Mouse (Mus musculus) liver, embryonic 15.5 days (tissue): ENCODE measurements around the gene Wdr66. TPM values are rescaled to one million over a fixed set of nuclear protein-coding genes. Genes with fewer than 3 reads are reported as not detected.

Source experiments
- ATAC-seq: fragments of 200-750 bp; cut with Nextera tagmentation; 2 replicates; pipeline ENCODE4 v1.8.0; 2017; ENCODE audit warnings: moderate number of reproducible peaks, mild to moderate bottlenecking, moderate library complexity; ENCODE audit not compliant: insufficient read depth
- H3K27ac ChIP-seq: fragments of 300-500 bp; sonication (generic); replicated peaks from 2 replicates; pipeline ENCODE4 v1.5.1; 2015; ENCODE audit warnings: mild to moderate bottlenecking, inconsistent platforms
- H3K27me3 ChIP-seq: fragments of 300-500 bp; sonication (generic); 2 replicates; pipeline ENCODE4 v1.6.1; 2015; ENCODE audit warnings: mild to moderate bottlenecking, inconsistent platforms
- H3K36me3 ChIP-seq: fragments of 300-500 bp; sonication (generic); replicated peaks from 2 replicates; pipeline ENCODE4 v1.6.1; 2015; ENCODE audit warnings: moderate library complexity, mild to moderate bottlenecking, inconsistent platforms
- H3K4me1 ChIP-seq: fragments of 300-500 bp; sonication (generic); replicated peaks from 2 replicates; pipeline ENCODE4 v1.6.1; 2015; ENCODE audit warnings: inconsistent platforms
- H3K4me2 ChIP-seq: fragments of 300-500 bp; sonication (generic); 2 replicates; pipeline ENCODE4 v1.6.1; 2015; ENCODE audit warnings: moderate library complexity, mild to moderate bottlenecking, inconsistent platforms
- H3K4me3 ChIP-seq: fragments of 300-500 bp; sonication (generic); replicated peaks from 2 replicates; pipeline ENCODE4 v1.5.1; 2015; ENCODE audit warnings: mild to moderate bottlenecking, inconsistent platforms
- H3K9ac ChIP-seq: fragments of 300-500 bp; sonication (generic); 2 replicates; pipeline ENCODE4 v1.6.1; 2015; ENCODE audit warnings: moderate library complexity, mild to moderate bottlenecking, inconsistent platforms
- H3K9me3 ChIP-seq: fragments of 300-500 bp; sonication (generic); replicated peaks from 2 replicates; pipeline ENCODE4 v1.6.1; 2016; ENCODE audit warnings: inconsistent platforms
- WGBS: fragments of 180-500 bp; shearing (Covaris S2); methylation state at CpG from one replicate; pipeline ENCODE4 v1.1.7; 2015; ENCODE audit warnings: mixed read lengths; ENCODE audit not compliant: insufficient replicate concordance; 5-methylcytosine and 5-hydroxymethylcytosine counted together
- polyA plus RNA-seq: library from polyadenylated mRNA; unstranded; fragments of >200 nt; fragmentation: Nextera tagmentation; extraction: Ambion mirVana; gene quantifications from 2 replicates; pipeline ENCODE4 v1.2.1, GENCODE M21; 2015

Wdr66 gene
- polyA plus RNA-seq, 1 experiment from 2014 or later: 0.14 TPM

DNA sequence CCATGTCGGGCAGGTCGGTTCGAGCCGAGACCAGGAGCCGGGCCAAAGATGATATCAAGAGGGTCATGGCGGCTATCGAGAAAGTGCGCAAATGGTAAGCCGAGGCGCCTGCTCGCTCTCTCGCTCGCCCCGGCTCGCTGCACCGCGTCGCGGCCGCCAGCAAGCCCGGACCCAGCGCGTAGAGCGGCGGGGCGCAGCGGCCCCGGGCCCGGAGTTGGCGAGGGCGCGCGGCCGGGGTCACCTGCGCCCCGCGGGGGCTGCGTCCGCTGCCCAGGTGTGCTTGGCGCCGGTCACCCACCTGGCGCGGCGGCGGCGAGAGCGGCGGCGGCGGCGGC is 92.7 kb downstream of the Wdr66 start:
- peak; percentile 32 for ATAC-seq
- H3K4me1 ChIP-seq: peaks cover 46% of the 10 kb centered on the region
- WGBS: under 1% methylated on average over 45 of the region's 51 CpGs

DNA sequence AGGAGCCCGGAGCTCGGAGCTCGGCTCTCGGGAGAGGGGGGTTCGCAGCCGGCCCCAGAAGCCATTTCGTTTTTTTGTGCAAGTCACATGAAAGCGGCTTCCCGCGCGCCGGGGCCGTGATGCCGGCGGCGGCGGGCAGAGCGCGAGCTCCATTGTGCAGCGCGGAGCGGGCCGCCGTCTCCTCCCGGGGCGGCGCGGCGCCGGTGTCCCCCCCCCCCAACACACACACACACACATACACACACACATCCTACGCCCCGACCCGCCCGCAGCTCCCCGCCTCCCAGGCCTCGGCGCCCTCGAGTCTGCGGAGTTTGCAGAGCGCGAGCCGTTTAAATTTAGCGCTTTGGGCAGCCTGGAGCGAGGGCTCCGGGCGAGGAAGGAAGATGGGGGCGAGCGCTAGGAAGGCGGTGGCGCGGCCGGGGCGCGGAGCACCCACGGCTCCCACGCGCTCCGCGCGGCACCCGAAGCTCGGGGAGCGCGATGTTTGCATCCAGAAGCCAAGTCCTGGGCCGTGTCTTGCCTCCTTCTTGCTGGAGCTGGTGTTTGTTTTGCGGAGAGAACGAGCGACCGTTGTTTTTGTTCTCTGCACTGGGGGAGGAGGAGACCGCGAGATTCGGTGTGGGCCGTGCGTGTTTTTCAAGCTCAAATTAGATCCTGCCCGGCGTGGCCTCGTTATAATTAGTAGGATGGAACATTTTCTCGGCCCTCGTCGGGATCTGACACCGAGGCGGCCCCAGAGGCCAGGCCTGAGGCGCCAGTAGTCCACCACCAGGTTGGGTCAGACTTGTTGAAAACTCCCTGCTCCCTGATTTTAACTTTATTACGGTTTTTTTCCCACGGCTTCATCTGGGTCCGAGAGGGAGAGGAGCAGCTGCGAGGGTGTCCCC is 93.3 kb downstream of the Wdr66 start:
- H3K4me1 ChIP-seq: peaks cover 48% of the 10 kb centered on the region
- no peaks in the 10 kb centered on the region for H3K36me3 ChIP-seq
- peak overlapping the region; percentile 84 for H3K27ac ChIP-seq
- H3K4me3 ChIP-seq: peak overlapping the region; percentile 89
- H3K4me2 ChIP-seq: peak overlapping the region; percentile 97
- H3K9me3 ChIP-seq: no peaks in the 10 kb centered on the region
- no peaks in the 10 kb centered on the region for H3K27me3 ChIP-seq
- peak overlapping the region; percentile 85 for H3K9ac ChIP-seq
- under 1% methylated on average over 75 of the region's 87 CpGs for WGBS
- peak; percentile 32 for ATAC-seq

More for the DNA sequence above, 92.7 kb downstream of the Wdr66 start:
- Histone ChIP-seq H3K36me3 (no peaks in the 10 kb centered on the region), H3K27ac (peak overlapping the region; percentile 84), H3K9me3 (no peaks in the 10 kb centered on the region), H3K27me3 (no peaks in the 10 kb centered on the region), H3K9ac (peak overlapping the region; percentile 85), H3K4me2 (peak overlapping the region; percentile 97), H3K4me3 (peak overlapping the region; percentile 89)

DNA sequence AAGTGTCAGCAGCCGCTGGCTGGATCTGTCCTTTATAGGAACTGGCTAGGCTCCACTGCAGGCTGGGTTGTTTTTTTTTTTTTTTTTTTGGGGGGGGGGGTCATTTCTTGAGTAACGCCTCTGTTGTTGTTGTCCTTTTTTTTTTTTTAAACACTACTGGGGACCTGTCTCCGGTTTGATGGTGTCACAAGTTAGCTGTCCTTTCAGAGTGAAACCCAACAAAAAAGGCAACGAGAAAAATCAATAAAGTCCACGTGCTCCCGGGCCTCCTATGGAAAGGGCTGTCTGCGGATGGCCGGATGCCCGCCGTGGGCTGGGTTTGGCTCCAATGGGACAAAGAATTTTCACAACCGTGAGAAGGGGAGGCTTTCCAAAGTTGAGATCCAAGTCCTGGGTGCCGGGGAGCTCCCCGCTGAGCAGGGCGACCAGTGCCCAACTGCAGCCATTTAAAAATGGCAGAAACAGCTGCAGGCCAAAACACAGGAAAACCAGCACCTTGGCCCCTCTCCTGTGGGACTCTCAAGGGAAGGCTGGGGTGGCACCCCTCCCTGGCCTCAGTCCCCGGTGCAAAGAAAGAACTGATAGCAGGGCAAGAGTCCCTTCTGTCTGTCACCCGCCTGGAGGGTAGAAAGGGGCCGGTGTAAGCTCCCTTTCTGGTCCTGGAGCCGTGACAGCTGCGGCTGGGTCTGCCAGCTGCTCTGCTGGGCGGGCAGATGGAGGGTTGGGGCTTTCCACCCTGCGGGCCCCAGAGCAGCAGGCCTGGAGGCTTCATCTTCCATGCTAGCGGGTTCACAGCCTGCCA is 94.2 kb downstream of the Wdr66 start:
- ATAC-seq: peak; percentile 11; the same call in 1 of the 2 replicates
- 2% methylated on average over 22 of the region's 22 CpGs for WGBS
- H3K27ac ChIP-seq: peak overlapping the region; percentile 84

DNA sequence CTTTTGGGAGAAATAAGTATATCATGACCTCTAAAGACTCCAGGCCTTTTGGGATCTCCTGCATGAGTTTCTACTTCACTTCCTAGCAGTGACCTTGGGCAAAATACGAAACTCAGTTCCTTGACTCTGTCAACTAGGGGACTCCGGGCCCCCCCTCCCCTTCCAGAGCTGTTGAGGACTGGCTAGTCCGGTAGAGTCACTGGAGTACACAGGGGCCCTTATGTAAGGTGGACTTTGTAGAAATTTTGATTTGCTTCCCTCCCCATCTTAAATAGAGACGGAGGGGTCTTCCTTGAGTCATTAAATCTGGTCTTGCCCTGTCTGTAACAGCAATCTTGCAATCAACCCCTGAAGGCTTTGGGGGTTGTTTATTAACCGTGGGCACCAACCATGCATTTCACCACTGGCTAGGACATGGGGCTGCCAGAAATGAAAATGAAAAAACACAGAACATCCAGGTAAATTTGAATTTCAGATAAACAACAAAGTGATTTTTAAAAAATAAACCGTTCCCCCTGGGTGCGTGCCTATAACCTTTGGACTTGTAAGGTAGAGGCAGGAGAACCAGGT is 94.9 kb downstream of the Wdr66 start:
- Histone ChIP-seq H3K9me3 (no peaks in the 10 kb centered on the region), H3K27me3 (no peaks in the 10 kb centered on the region), H3K4me3 (peak overlapping the region; percentile 89), H3K9ac (no peak overlapping the region), H3K4me2 (peak overlapping the region; percentile 97), H3K36me3 (0 out of 2 replicates have a peak, but pooled peaks cover 2% of the 10 kb centered on the region), H3K27ac (peak overlapping the region; percentile 84), H3K4me1 (peaks cover 52% of the 10 kb centered on the region)
- no peak for ATAC-seq
- WGBS: 73% methylated on average over 7 of the region's 7 CpGs

More for the DNA sequence above, 94.2 kb downstream of the Wdr66 start:
- Histone ChIP-seq H3K36me3 (no peaks in the 10 kb centered on the region), H3K4me2 (peak overlapping the region; percentile 97), H3K27me3 (no peaks in the 10 kb centered on the region), H3K4me3 (peak overlapping the region; percentile 89), H3K9ac (peak overlapping the region; percentile 85), H3K4me1 (peaks cover 52% of the 10 kb centered on the region), H3K9me3 (no peaks in the 10 kb centered on the region)

DNA sequence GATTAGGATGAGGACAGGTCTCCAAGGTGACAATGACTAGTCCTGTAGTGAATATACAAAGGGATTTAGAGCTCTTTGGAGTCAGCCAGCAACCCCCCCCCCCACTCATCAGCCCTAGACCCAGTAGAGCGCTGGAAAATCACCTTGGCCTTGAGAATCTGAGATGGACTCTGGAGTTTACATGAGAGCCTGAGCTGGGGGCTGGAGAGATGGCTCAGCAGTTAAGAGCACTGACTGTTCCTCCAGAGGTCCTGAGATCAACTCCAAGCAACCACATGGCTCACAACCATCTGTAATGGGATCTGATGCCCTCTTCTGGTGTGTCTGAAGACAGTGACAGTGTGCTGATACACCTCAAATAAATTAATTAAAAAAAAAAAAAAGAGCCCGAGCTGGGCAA is 96.1 kb downstream of the Wdr66 start:
- H3K36me3 ChIP-seq: peaks cover 8% of the 10 kb centered on the region; the same call in 1 of the 2 replicates
- H3K9me3 ChIP-seq: no peaks in the 10 kb centered on the region
- H3K27ac ChIP-seq: no peak overlapping the region
- H3K4me3 ChIP-seq: no peak overlapping the region
- no peak overlapping the region for H3K9ac ChIP-seq
- H3K4me1 ChIP-seq: peaks cover 52% of the 10 kb centered on the region
- H3K27me3 ChIP-seq: no peaks in the 10 kb centered on the region
- WGBS: 61% methylated on average over 2 of the region's 2 CpGs
- ATAC-seq: no peak
- no peak overlapping the region for H3K4me2 ChIP-seq

DNA sequence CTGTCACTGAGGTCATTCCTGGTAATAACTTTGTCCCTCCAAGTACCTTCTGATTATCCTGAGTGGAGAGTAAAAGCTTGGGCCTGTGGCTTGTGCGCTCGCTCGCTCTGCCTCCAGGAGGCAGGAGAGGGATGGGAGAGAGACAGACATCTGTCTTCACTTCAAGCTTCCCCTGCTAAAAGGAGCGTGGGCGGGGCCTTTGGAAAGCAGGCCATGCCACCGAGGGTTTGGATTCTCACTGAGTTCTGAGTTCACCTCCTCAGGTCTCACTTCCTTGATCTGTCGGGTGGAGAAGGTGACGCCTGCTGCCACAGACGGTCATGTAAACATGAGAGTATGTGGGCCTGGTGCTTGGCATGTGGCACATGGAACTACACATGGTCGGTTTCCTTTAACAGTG is 98.5 kb downstream of the Wdr66 start:
- Histone ChIP-seq H3K4me3 (no peak overlapping the region), H3K27ac (no peak overlapping the region), H3K4me1 (peaks cover 38% of the 10 kb centered on the region), H3K36me3 (peaks cover 18% of the 10 kb centered on the region; the same call in 1 of the 2 replicates), H3K4me2 (no peak overlapping the region), H3K27me3 (no peaks in the 10 kb centered on the region), H3K9me3 (no peaks in the 10 kb centered on the region), H3K9ac (no peak overlapping the region)
- 45% methylated on average over 10 of the region's 10 CpGs for WGBS
- ATAC-seq: no peak

DNA sequence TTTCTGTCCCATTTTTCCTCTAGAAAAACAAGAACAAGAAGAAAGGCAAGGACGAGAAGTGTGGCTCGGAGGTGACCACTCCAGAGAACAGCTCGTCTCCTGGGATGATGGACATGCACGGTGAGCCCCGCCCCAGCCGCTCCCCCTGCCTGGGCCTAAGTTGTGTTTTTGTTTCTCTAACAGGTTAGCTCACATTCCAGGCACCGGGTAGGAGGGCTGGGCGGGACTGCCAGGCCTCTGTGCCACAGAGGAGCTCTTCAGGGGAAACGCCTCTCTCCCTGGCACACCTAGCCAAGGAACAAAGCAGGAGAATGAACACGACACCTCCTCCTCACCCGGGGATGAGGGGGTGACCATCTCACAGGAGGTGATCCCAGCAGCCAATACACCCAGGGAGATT is 104.0 kb downstream of the Wdr66 start:
- Histone ChIP-seq H3K27ac (no peak overlapping the region), H3K36me3 (peaks cover 67% of the 10 kb centered on the region), H3K4me1 (no peaks in the 10 kb centered on the region), H3K4me3 (no peak overlapping the region), H3K4me2 (no peak overlapping the region), H3K9me3 (no peaks in the 10 kb centered on the region), H3K9ac (no peak overlapping the region), H3K27me3 (no peaks in the 10 kb centered on the region)
- ATAC-seq: no peak
- WGBS: 72% methylated on average over 11 of the region's 11 CpGs

DNA sequence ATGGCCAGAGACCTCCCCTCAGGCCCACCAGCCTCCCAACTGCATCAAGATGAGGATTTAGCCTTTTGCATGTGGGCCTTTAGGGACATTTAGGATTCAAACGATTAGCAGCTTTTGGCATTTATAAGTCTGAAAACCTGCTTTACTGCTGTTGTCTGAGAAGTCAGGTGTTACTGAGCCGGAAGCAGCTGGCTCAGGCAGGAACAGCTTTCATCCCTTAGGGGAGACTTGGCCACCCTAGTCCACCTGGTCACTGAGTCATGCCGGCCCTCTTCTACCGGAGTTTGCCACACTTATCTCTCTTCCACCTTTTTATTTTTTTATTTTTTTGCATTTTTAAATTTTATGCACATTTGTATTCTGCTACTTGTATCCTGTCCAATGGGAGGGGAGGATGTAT is 105.4 kb downstream of the Wdr66 start:
- H3K4me3 ChIP-seq: no peak overlapping the region
- no peaks in the 10 kb centered on the region for H3K9me3 ChIP-seq
- H3K27me3 ChIP-seq: no peaks in the 10 kb centered on the region
- H3K4me2 ChIP-seq: no peak overlapping the region
- no peak overlapping the region for H3K9ac ChIP-seq
- no peak for ATAC-seq
- peaks cover 74% of the 10 kb centered on the region for H3K36me3 ChIP-seq
- H3K4me1 ChIP-seq: no peaks in the 10 kb centered on the region
- 76% methylated on average over 4 of the region's 4 CpGs for WGBS
- H3K27ac ChIP-seq: no peak overlapping the region

DNA sequence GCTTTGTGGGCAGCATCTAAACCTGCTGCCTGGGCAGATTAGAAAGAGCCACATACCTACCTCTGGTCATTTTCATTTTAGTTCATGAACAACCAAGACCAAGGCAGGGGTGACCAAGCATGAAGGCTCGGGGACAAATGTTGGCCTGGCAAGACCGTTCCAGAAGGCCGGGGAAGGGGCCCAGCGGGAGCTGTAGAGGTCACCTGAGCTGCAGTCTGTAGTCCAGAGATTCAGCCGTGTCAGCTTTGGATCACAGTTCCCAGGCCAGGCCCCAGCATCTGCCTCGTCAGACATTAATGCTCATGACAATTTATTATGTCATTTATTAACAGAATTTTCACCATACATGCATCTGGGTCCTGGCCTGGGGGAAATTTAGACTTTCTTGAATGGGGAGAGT is 107.5 kb downstream of the Wdr66 start:
- Histone ChIP-seq H3K4me3 (no peak overlapping the region), H3K27me3 (no peaks in the 10 kb centered on the region), H3K9me3 (no peaks in the 10 kb centered on the region), H3K27ac (no peak overlapping the region), H3K36me3 (peaks cover 88% of the 10 kb centered on the region), H3K4me1 (no peaks in the 10 kb centered on the region), H3K9ac (no peak overlapping the region), H3K4me2 (no peak overlapping the region)
- 76% methylated on average over 6 of the region's 6 CpGs for WGBS
- ATAC-seq: no peak

DNA sequence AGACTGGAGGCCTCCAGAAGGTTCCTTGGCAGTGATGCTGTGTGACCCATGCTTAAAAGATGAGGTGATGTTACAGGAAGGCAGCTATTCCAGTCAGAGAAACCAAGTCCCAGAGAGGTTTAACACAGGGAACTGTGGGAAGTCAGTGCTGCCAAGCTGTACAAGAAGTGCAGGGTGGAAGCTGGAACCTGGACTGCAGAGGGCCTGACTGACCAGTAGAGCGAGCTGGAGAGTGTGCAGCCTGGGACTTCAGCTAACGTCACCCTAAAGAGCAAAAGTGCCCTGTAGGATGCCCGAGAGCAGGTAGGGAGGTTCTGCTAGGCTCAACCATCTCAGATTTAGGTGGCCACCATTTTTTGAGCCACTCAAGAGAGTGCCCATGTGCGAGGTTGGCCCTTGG is 111.0 kb downstream of the Wdr66 start:
- Histone ChIP-seq H3K9me3 (no peaks in the 10 kb centered on the region), H3K4me3 (no peak overlapping the region), H3K27me3 (no peaks in the 10 kb centered on the region), H3K4me1 (no peaks in the 10 kb centered on the region), H3K9ac (no peak overlapping the region), H3K4me2 (no peak overlapping the region), H3K36me3 (peaks cover 62% of the 10 kb centered on the region), H3K27ac (no peak overlapping the region)
- WGBS: 84% methylated on average over 4 of the region's 4 CpGs
- no peak for ATAC-seq
